Mouse (Mus musculus): ENCODE data around the gene Car10.

- TF ChIP-seq TCF12 (IDR thresholded peaks at IDR 0.05; ENCODE audit: insufficient read depth, poor library complexity, severe bottlenecking) (no peak), POLR2AphosphoS2 (IDR thresholded peaks at IDR 0.05; ENCODE audit: insufficient read length, low read depth) (no peak), POLR2A (IDR thresholded peaks at IDR 0.05; ENCODE audit: insufficient read length, low read depth) (no peak), SRF (IDR thresholded peaks at IDR 0.05; ENCODE audit: control insufficient read depth, insufficient read length, low read depth) (no peak)
Observed at GRCm38 (mm10) chr11:93173533-93174308, 75.9 kb downstream of the Car10 start.
